Mouse (Mus musculus): ENCODE measurements around the gene Baz2b.
"Not testable (repeated sequence)": the region's sequence is repeated elsewhere in the genome, so short reads cannot be mapped to it uniquely, and the experiment has no call there.

The Baz2b gene

GRCm38 (mm10) chr2:60090280-60090679, 119.4 kb downstream of the Baz2b start:
- no peak for DNase-seq (ENCODE audit: extremely low spot score, low spot score)

GRCm38 (mm10) chr2:60089528-60090247, 120.0 kb downstream of the Baz2b start:
- DNase-seq (ENCODE audit: extremely low spot score, low spot score) = no peak

GRCm38 (mm10) chr2:60088785-60089527, 120.7 kb downstream of the Baz2b start:
- DNase-seq (ENCODE audit: extremely low spot score, low spot score) = no peak

- DNase-seq (ENCODE audit: extremely low spot score, low spot score) = no peak
These were observed 123.3 kb downstream of the Baz2b start for GRCm38 (mm10) chr2:60086197-60086903.

- no peak for DNase-seq (ENCODE audit: extremely low spot score, low spot score)
These were observed 124.8 kb downstream of the Baz2b start for GRCm38 (mm10) chr2:60084823-60085222.

GRCm38 (mm10) chr2:60082984-60083636, 126.5 kb downstream of the Baz2b start:
- DNase-seq (ENCODE audit: extremely low spot score, low spot score) = no peak

- no peak for DNase-seq (ENCODE audit: extremely low spot score, low spot score)
These were observed 127.4 kb downstream of the Baz2b start for GRCm38 (mm10) chr2:60082225-60082624.

GRCm38 (mm10) chr2:60080831-60081230, 128.8 kb downstream of the Baz2b start:
- no peak for DNase-seq (ENCODE audit: extremely low spot score, low spot score)

- DNase-seq (ENCODE audit: extremely low spot score, low spot score) = no peak
These were observed 132.0 kb downstream of the Baz2b start for GRCm38 (mm10) chr2:60077631-60078030.

- no peak for DNase-seq (ENCODE audit: extremely low spot score, low spot score)
These were observed 132.8 kb downstream of the Baz2b start for GRCm38 (mm10) chr2:60076800-60077199.

- DNase-seq (ENCODE audit: extremely low spot score, low spot score) = no peak
These were observed 133.6 kb downstream of the Baz2b start for GRCm38 (mm10) chr2:60076025-60076424.

- not testable (repeated sequence) for DNase-seq (ENCODE audit: extremely low spot score, low spot score)
These were observed 135.8 kb downstream of the Baz2b start for GRCm38 (mm10) chr2:60073798-60074197.

- DNase-seq (ENCODE audit: extremely low spot score, low spot score) = no peak
These were observed 137.8 kb downstream of the Baz2b start for GRCm38 (mm10) chr2:60071813-60072212.

- no peak for DNase-seq (ENCODE audit: extremely low spot score, low spot score)
These were observed 138.7 kb downstream of the Baz2b start for GRCm38 (mm10) chr2:60070938-60071337.

GRCm38 (mm10) chr2:60068468-60068867, 141.2 kb downstream of the Baz2b start:
- DNase-seq (ENCODE audit: extremely low spot score, low spot score) = no peak

GRCm38 (mm10) chr2:60065415-60065814, 144.2 kb downstream of the Baz2b start:
- DNase-seq (ENCODE audit: extremely low spot score, low spot score) = no peak

- no peak for DNase-seq (ENCODE audit: extremely low spot score, low spot score)
These were observed 149.4 kb downstream of the Baz2b start for GRCm38 (mm10) chr2:60060185-60060775.

GRCm38 (mm10) chr2:60059300-60059699, 150.3 kb downstream of the Baz2b start:
- no peak for DNase-seq (ENCODE audit: extremely low spot score, low spot score)

- no peak for DNase-seq (ENCODE audit: extremely low spot score, low spot score)
These were observed 153.6 kb downstream of the Baz2b start for GRCm38 (mm10) chr2:60056043-60056442.

- no peak for DNase-seq (ENCODE audit: extremely low spot score, low spot score)
These were observed 154.7 kb downstream of the Baz2b start for GRCm38 (mm10) chr2:60054808-60055535.

Measured in neural tube, embryonic 10.5 days (tissue).